Mouse (Mus musculus): ENCODE data around the gene Tada3. TPM values are rescaled to one million over a fixed set of nuclear protein-coding genes. Genes with fewer than 3 reads are reported as not detected.
"Not testable (repeated sequence)": the region's sequence is repeated elsewhere in the genome, so short reads cannot be mapped to it uniquely, and the experiment has no call there.

Gene Tada3
- polyA plus RNA-seq, 1 experiment from 2014 or later, result 17.8 TPM

DNA sequence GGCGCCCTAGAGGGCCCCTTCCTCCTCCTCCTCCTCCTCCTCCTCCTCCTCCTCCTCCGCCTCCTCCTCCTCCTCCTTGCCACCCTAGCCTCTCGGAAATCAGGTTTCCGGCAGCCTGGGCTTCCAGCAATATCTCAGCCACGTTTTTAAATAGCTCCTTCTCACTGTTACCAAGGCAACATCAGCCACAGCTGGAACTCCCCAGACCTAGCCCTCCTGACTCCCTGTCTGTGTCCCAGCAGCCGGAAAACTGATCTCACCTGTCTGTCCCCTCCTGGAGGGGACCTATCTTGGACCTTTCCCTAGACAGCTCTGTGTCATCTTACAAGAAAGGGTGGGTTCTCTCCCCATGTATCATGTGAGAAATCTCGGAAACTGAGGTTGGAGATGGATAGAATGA lies 35.4 kb downstream of the Tada3 start:
- no peak overlapping the region for H3K27ac ChIP-seq (replicated peaks)
- H3K27me3 ChIP-seq, result 0 out of 2 replicates have a peak, but pooled peaks cover 3% of the 10 kb centered on the region
- no peak for ATAC-seq (ENCODE audit: insufficient read depth)
- no peaks in the 10 kb centered on the region for H3K9me3 ChIP-seq (replicated peaks)
- no peak overlapping the region for H3K9ac ChIP-seq
- H3K4me2 ChIP-seq, result peak overlapping the region; percentile 20; the same call in 1 of the 2 replicates
- H3K4me3 ChIP-seq (replicated peaks), result no peak overlapping the region
- 0 out of 2 replicates have a peak, but pooled peaks cover 5% of the 10 kb centered on the region for H3K36me3 ChIP-seq (replicated peaks)
- WGBS (ENCODE audit: insufficient replicate concordance), result 29% methylated on average over 4 of the region's 7 CpGs
- H3K4me1 ChIP-seq (replicated peaks), result peaks cover 34% of the 10 kb centered on the region

DNA sequence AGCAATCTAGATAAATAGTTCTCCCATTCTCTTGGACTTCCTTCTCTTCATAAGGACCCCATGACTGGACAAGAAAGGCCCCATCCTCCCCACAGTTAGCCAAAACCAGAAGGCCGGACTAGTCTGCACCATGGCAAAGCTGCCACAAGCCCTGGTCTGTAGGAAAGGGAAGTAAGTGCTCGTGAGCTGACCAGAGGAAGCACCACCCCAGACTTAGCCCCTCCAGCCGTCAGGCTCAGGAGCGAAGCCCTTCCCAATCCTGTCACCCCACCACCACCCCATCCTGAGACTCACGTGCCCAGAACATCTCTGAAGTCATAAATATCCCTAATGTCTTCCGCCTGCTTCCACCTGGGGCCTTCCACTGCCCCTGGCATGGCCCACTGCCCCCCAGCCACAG lies 36.1 kb downstream of the Tada3 start:
- peaks cover 39% of the 10 kb centered on the region for H3K4me1 ChIP-seq (replicated peaks)
- WGBS (ENCODE audit: insufficient replicate concordance), result 39% methylated on average over 6 of the region's 6 CpGs

DNA sequence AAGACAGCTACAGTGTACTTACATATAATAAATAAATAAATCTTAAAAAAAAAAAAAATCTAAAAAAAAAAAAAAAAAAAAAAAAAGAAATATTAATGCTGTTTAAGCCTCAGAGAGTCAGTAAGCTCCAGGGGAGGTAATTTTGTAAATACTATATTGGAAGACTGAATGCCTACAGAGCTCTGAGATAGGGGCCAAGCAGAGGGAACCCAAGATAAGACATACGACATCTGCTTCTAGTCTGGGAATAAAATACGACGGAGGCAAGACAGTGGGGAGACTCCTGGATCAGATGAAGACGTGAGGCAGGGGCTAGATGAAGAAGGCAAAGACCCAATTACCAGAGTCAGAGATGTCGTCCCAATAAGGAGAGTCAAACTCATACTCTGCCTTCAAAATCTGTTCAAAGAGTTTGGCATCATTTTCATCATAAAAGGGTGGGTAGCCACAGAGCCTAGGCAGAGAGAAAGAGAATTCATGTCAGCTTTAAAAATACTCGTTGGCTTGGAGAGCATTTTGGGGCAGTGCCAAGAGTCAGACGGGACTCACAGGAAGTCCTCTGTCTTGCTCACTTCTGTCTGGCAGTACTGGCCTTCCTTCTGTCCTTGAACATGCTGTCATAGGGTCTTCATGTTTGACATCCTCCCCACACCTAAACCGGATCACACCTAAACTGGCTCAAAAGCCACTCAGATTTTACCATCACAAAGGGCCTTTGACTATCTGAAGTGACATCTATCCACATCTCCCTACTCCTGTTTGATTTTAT lies 40.6 kb downstream of the Tada3 start:
- whole genome bisulfite sequencing (ENCODE audit: insufficient replicate concordance), result 28% methylated on average over 8 of the region's 8 CpGs
- H3K27me3 ChIP-seq, result no peaks in the 10 kb centered on the region
- ATAC-seq (ENCODE audit: insufficient read depth), result no peak
- H3K4me1 ChIP-seq (replicated peaks), result peaks cover 16% of the 10 kb centered on the region
- H3K4me3 ChIP-seq (replicated peaks), result no peak overlapping the region
- H3K4me2 ChIP-seq, result no peak overlapping the region
- H3K27ac ChIP-seq (replicated peaks), result no peak overlapping the region
- H3K36me3 ChIP-seq (replicated peaks), result peaks cover 35% of the 10 kb centered on the region
- no peak overlapping the region for H3K9ac ChIP-seq
- no peaks in the 10 kb centered on the region for H3K9me3 ChIP-seq (replicated peaks)

More for the DNA sequence above, 36.1 kb downstream of the Tada3 start:
- Histone ChIP-seq H3K36me3 (replicated peaks) (0 out of 2 replicates have a peak, but pooled peaks cover 5% of the 10 kb centered on the region), H3K4me3 (replicated peaks) (no peak overlapping the region), H3K9ac (no peak overlapping the region), H3K9me3 (replicated peaks) (no peaks in the 10 kb centered on the region), H3K4me2 (peak overlapping the region; percentile 19; the same call in 1 of the 2 replicates), H3K27me3 (0 out of 2 replicates have a peak, but pooled peaks cover 3% of the 10 kb centered on the region), H3K27ac (replicated peaks) (no peak overlapping the region)
- no peak for ATAC-seq (ENCODE audit: insufficient read depth)

DNA sequence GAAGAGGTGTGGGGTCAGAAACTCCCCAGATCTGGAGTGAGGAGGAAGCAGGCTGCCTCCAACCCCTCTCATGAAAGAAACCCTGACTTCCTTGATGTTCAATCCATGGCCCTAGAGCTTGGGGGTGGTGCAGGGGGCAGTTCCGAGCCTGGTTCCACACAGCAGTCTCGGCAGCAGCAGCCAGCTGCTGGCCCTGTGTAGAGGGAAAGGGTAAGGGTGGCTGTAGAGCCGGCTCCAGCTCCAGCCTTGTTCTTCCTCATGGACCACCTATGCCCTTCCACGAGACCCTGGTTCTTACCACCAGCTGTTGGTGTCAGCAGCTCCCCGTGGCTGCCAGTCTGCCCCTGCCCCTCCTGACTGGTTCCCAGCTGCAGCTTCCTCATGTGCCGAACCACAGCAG lies 43.5 kb downstream of the Tada3 start:
- ATAC-seq (ENCODE audit: insufficient read depth), result no peak
- H3K4me1 ChIP-seq (replicated peaks), result peaks cover 16% of the 10 kb centered on the region; the same call in 1 of the 2 replicates
- no peak overlapping the region for H3K27ac ChIP-seq (replicated peaks)
- no peak overlapping the region for H3K9ac ChIP-seq
- H3K9me3 ChIP-seq (replicated peaks), result no peaks in the 10 kb centered on the region
- H3K36me3 ChIP-seq (replicated peaks), result peaks cover 43% of the 10 kb centered on the region
- no peak overlapping the region for H3K4me2 ChIP-seq
- 60% methylated on average over 6 of the region's 6 CpGs for WGBS (ENCODE audit: insufficient replicate concordance)
- no peaks in the 10 kb centered on the region for H3K27me3 ChIP-seq
- no peak overlapping the region for H3K4me3 ChIP-seq (replicated peaks)

DNA sequence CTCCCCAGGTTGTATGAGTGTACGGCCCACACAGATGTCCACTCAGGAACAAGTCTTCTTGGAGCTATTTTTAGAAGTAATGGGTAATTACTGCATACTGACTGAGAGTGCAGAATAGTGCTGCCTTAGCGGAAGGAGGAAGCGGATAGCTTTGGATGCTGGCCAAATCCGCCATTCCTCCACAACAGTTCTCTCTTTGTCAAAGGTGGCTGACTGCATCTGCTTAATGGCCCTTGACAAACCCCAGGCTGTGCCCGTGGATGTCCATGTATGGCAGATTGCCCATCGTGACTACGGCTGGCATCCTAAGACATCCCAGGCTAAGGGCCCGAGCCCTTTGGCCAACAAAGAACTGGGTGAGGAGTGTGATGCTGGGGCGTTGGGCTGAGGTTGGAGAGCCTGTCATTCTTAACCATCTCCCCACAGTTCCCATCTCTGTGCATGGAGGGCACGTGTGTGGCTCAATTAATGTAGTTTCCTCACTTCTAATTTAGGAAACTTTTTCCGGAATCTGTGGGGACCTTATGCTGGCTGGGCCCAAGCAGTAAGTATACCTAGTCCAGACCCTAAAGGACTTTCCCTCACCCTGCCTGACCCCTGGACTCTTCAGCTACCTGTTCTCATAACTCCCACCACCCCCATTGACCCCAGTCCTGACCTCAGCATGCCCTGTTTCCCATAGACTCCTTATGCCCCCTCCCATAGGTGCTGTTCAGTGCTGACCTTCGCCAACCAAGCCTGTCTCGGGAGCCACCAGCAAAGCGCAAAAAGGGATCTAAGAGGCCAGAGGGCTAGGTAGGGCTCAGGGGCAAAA lies 44.3 kb downstream of the Tada3 start:
- Histone ChIP-seq H3K27me3 (no peaks in the 10 kb centered on the region), H3K4me1 (replicated peaks) (peaks cover 24% of the 10 kb centered on the region), H3K4me2 (no peak overlapping the region), H3K36me3 (replicated peaks) (peaks cover 47% of the 10 kb centered on the region), H3K27ac (replicated peaks) (no peak overlapping the region), H3K9me3 (replicated peaks) (no peaks in the 10 kb centered on the region), H3K9ac (no peak overlapping the region), H3K4me3 (replicated peaks) (no peak overlapping the region)
- no peak for ATAC-seq (ENCODE audit: insufficient read depth)
- 76% methylated on average over 14 of the region's 14 CpGs for WGBS (ENCODE audit: insufficient replicate concordance)

DNA sequence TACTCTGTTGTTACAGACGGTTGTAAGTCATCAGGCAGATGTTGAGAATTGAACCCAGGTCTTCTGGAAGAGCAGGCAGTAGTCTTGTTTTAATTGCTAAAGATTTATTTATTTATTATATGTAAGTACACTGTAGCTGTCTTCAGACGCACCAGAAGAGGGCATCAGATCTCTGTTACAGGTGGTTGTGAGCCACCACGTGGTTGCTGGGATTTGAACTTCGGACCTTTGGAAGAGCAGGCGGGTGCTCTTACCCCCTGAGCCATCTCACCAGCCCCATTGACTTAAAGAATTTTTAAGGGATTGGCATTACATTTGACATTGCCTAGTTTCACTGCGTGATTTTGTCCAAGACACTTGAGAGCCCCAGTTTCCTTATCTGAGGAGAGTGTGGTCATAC lies 44.9 kb downstream of the Tada3 start:
- Histone ChIP-seq H3K4me1 (replicated peaks) (peaks cover 30% of the 10 kb centered on the region), H3K36me3 (replicated peaks) (peaks cover 42% of the 10 kb centered on the region)
- ATAC-seq (ENCODE audit: insufficient read depth); H3K4me2 ChIP-seq; H3K27me3 ChIP-seq; H3K27ac ChIP-seq (replicated peaks); H3K9ac ChIP-seq; H3K4me3 ChIP-seq (replicated peaks); H3K9me3 ChIP-seq (replicated peaks): not testable (repeated sequence)
- 68% methylated on average over 6 of the region's 6 CpGs for WGBS (ENCODE audit: insufficient replicate concordance)

DNA sequence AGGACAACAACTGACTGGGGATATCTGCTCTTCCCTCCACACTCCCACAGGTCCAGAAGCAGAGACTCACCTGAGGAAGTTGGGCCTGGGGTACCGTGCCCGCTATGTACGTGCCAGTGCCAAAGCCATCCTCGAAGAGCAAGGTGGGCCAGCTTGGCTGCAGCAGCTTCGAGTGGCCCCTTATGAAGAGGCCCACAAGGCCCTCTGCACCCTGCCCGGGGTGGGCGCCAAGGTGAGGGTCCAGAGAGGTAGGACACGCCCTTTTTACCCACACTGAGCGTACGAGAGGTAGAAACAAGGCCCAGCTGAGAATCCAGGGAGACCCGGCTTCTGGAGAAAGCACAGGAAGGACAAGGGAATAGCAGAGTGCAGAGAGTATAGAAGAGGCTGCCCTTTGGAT lies 46.0 kb downstream of the Tada3 start:
- H3K4me2 ChIP-seq, result no peak overlapping the region
- H3K27ac ChIP-seq (replicated peaks), result no peak overlapping the region
- no peak overlapping the region for H3K9ac ChIP-seq
- no peaks in the 10 kb centered on the region for H3K9me3 ChIP-seq (replicated peaks)
- H3K4me1 ChIP-seq (replicated peaks), result peaks cover 32% of the 10 kb centered on the region
- peaks cover 42% of the 10 kb centered on the region for H3K36me3 ChIP-seq (replicated peaks)
- H3K4me3 ChIP-seq (replicated peaks), result no peak overlapping the region
- 84% methylated on average over 11 of the region's 11 CpGs for WGBS (ENCODE audit: insufficient replicate concordance)
- H3K27me3 ChIP-seq, result no peaks in the 10 kb centered on the region
- ATAC-seq (ENCODE audit: insufficient read depth), result no peak

DNA sequence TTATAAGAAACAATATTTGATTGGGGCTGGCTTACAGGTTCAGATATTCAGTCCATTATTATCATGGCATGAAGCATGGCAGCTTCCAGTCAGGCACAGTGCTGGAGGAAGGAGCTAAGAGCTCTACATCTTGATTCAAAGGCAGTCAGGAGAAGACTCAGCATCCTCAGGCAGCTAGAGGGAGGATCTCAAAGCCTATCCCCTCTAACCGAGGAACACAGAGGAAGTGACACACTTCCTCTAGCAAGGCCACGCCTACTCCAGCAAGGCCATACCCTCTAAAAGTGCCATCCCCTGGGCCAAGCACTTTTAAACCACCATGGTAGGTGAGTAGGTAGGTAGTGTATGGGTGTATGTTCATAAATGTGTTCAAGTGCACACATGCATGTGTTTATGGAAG lies 47.1 kb downstream of the Tada3 start:
- Histone ChIP-seq H3K4me2 (no peak overlapping the region), H3K27ac (replicated peaks) (no peak overlapping the region), H3K4me1 (replicated peaks) (peaks cover 40% of the 10 kb centered on the region), H3K36me3 (replicated peaks) (peaks cover 34% of the 10 kb centered on the region), H3K9ac (no peak overlapping the region), H3K27me3 (no peaks in the 10 kb centered on the region), H3K4me3 (replicated peaks) (no peak overlapping the region), H3K9me3 (replicated peaks) (no peaks in the 10 kb centered on the region)
- ATAC-seq (ENCODE audit: insufficient read depth), result no peak
- WGBS (ENCODE audit: insufficient replicate concordance), result 10% methylated on average over 2 of the region's 2 CpGs

DNA sequence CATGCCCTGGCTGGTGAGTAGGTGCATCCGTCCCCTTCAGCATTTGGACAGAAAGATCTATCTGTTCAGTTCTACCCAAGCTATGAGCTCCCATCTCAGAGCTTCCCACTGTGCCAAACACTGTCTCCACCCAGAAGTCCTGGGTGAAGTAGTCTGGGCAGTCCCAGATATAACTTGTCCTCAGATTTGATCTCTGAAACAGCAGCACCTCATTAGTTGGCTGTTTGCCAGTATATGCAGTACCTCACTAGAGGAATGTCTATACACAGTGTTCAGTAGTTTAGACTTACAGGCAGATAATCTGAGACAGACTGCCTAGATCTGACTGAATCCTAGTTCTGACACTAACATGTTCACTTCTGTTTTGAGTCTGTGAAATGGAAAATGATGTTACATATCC lies 48.3 kb downstream of the Tada3 start:
- H3K36me3 ChIP-seq (replicated peaks), result peaks cover 34% of the 10 kb centered on the region
- no peak overlapping the region for H3K4me3 ChIP-seq (replicated peaks)
- peaks cover 44% of the 10 kb centered on the region for H3K4me1 ChIP-seq (replicated peaks)
- no peak for ATAC-seq (ENCODE audit: insufficient read depth)
- no peaks in the 10 kb centered on the region for H3K9me3 ChIP-seq (replicated peaks)
- H3K27ac ChIP-seq (replicated peaks), result no peak overlapping the region
- 59% methylated on average over 1 of the region's 1 CpGs for WGBS (ENCODE audit: insufficient replicate concordance)
- H3K4me2 ChIP-seq, result no peak overlapping the region
- H3K27me3 ChIP-seq, result no peaks in the 10 kb centered on the region
- H3K9ac ChIP-seq, result no peak overlapping the region

DNA sequence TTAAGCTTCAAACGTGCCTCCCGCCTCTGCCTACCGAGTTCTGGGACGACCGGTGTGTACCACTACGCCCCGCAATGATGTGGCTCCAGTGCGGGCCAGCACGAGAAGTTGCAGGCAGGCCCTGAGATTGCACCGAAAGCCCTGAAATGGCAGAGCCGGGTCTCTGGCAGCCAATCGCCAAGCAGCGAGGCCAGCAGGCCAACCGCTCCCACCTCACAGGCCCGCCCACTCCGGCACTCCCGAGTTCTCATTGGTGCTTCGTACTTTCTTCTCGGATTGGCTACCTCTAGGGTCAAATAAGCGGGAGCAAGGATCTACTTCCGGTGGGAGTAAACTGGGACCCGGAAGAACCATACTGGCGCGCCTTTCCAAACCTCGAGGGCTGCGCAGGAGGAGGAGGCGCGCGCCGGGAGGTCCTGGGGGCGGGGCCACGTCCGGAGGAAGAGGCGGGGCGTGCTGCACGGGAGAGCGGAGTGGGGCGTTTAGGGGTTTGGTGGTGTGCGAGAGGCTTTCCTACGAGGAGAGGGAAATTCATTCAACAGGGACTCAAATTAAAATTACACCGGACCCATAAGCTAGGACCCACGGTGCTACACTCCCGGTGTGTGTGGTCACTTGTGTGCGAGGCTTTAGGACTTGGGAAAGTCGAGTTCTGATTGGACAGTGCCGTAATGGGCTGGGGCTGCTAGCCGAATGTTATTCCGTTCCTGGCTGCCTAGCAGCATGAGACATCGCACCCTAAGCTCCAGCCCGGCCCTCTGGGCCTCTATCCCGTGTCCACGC lies 51.0 kb downstream of the Tada3 start, which contains the start of gene Ogg1:
TSS of gene Ogg1 (plus strand) at position 440 of the 783 bp plus-strand sequence.
- Histone ChIP-seq H3K9me3 (replicated peaks) (no peaks in the 10 kb centered on the region), H3K9ac (peak within 1 kb of the TSS; percentile 67), H3K4me2 (peak within 1 kb of the TSS; percentile 91), H3K27ac (replicated peaks) (peak within 1 kb of the TSS; percentile 88), H3K4me3 (replicated peaks) (peak within 1 kb of the TSS; percentile 75), H3K27me3 (no peaks in the 10 kb centered on the region), H3K36me3 (replicated peaks) (peaks cover 52% of the 10 kb centered on the region), H3K4me1 (replicated peaks) (peaks cover 42% of the 10 kb centered on the region)
- WGBS (ENCODE audit: insufficient replicate concordance), result under 1% methylated on average over 52 of the region's 52 CpGs
- ATAC-seq (ENCODE audit: insufficient read depth), result peak; percentile 98
